Mouse (Mus musculus) lung, embryonic 14.5 days (tissue): ENCODE data around the gene Zfand2a. TPM values are rescaled to one million over a fixed set of nuclear protein-coding genes. Genes with fewer than 3 reads are reported as not detected.

Source experiments
- ATAC-seq: fragments of 200-750 bp; cut with Nextera tagmentation; 2 replicates; pipeline ENCODE4 v1.8.0; 2017; ENCODE audit warnings: mild to moderate bottlenecking, moderate TSS enrichment, moderate library complexity; ENCODE audit not compliant: insufficient read depth
- DNase-seq: peaks from one replicate; pipeline ENCODE4 v3.0.0-alpha.2; 2015
- H3K27ac ChIP-seq: fragments of 300-500 bp; sonication (generic); 2 replicates; pipeline ENCODE4 v1.5.1; 2014; ENCODE audit warnings: low read depth, mild to moderate bottlenecking, moderate library complexity
- H3K27me3 ChIP-seq: fragments of 300-500 bp; sonication (generic); 2 replicates; pipeline ENCODE4 v1.6.1; 2014; ENCODE audit warnings: low read length, control low read depth; ENCODE audit not compliant: insufficient read depth
- H3K36me3 ChIP-seq: fragments of 300-500 bp; sonication (generic); 2 replicates; pipeline ENCODE4 v1.6.1; 2014; ENCODE audit warnings: control low read depth; ENCODE audit not compliant: insufficient read depth
- H3K4me1 ChIP-seq: fragments of 300-500 bp; sonication (generic); 2 replicates; pipeline ENCODE4 v1.6.1; 2014; ENCODE audit warnings: antibody characterized with exemption, control low read depth; ENCODE audit not compliant: insufficient read depth
- H3K4me2 ChIP-seq: fragments of 300-500 bp; sonication (generic); 2 replicates; pipeline ENCODE4 v1.6.1; 2014; ENCODE audit warnings: mild to moderate bottlenecking
- H3K4me3 ChIP-seq: fragments of 300-500 bp; sonication (generic); 2 replicates; pipeline ENCODE4 v1.5.1; 2014; ENCODE audit warnings: low read depth, low read length
- H3K9ac ChIP-seq: fragments of 300-500 bp; sonication (generic); 2 replicates; pipeline ENCODE4 v1.6.1; 2014
- H3K9me3 ChIP-seq: fragments of 300-500 bp; sonication (generic); 2 replicates; pipeline ENCODE4 v1.6.1; 2016; ENCODE audit warnings: low read depth, low read length, control low read depth
- CTCF ChIP-seq: IDR thresholded peaks from 2 replicates; pipeline ENCODE4 v1.5.1; 2016; ENCODE audit warnings: antibody characterized with exemption, low read depth
- WGBS: fragments of 180-500 bp; shearing (Covaris S2); extraction: QIAGEN DNeasy Blood & Tissue Kit; methylation state at CpG from one replicate; pipeline ENCODE4 v1.1.7; 2014; 5-methylcytosine and 5-hydroxymethylcytosine counted together
- polyA plus RNA-seq: library from polyadenylated mRNA; unstranded; fragments of >200 nt; fragmentation: Nextera tagmentation; extraction: Ambion mirVana; gene quantifications from 2 replicates; pipeline ENCODE4 v1.2.1, GENCODE M21; 2014

Gene Zfand2a
- polyA plus RNA-seq: 5.3 and 6.0 TPM in 2 replicates

- no peaks in the 10 kb centered on the region; the same call in 1 of the 2 replicates for H3K9me3 ChIP-seq
- H3K9ac ChIP-seq: peak within 1 kb of the TSS; percentile 84
- H3K27ac ChIP-seq: peak within 1 kb of the TSS; percentile 51
- H3K27me3 ChIP-seq: no peaks in the 10 kb centered on the region
- H3K4me2 ChIP-seq: peak within 1 kb of the TSS; percentile 73
- DNase-seq: peak; percentile 100
- under 1% methylated on average over 42 of the region's 42 CpGs for WGBS
- ATAC-seq: peak; percentile 97
- peaks cover 31% of the 10 kb centered on the region for H3K36me3 ChIP-seq
- TF ChIP-seq CTCF: no peak
- H3K4me3 ChIP-seq: peak within 1 kb of the TSS; percentile 90
- H3K4me1 ChIP-seq: peaks cover 4% of the 10 kb centered on the region; the same call in 1 of the 2 replicates
Observed at GRCm38 (mm10) chr5:139484185-139484814, at the start of gene Zfand2a. Gene Zfand2a (minus strand): TSS chr5:139484549.

- no peaks in the 10 kb centered on the region for H3K4me1 ChIP-seq
- WGBS: 54% methylated on average over 7 of the region's 7 CpGs
- no peaks in the 10 kb centered on the region for H3K9me3 ChIP-seq
- no peak for TF ChIP-seq CTCF
- H3K27me3 ChIP-seq: peaks cover 24% of the 10 kb centered on the region; the same call in 1 of the 2 replicates
- no peak overlapping the region for H3K27ac ChIP-seq
- DNase-seq: peak; percentile 68
- H3K4me3 ChIP-seq: no peak overlapping the region
- no peak overlapping the region for H3K4me2 ChIP-seq
- H3K9ac ChIP-seq: no peak overlapping the region
- no peaks in the 10 kb centered on the region for H3K36me3 ChIP-seq
- no peak for ATAC-seq
Observed at GRCm38 (mm10) chr5:139528851-139529250, 44.5 kb upstream of the Zfand2a start.

GRCm38 (mm10) chr5:139521987-139522386 lies 37.6 kb upstream of the Zfand2a start:
- ATAC-seq (no peak), DNase-seq (no peak)
- H3K27ac ChIP-seq: no peak overlapping the region
- no peaks in the 10 kb centered on the region; the same call in 1 of the 2 replicates for H3K4me1 ChIP-seq
- no peak overlapping the region for H3K9ac ChIP-seq
- 52% methylated on average over 10 of the region's 10 CpGs for WGBS
- TF ChIP-seq CTCF: no peak
- H3K4me2 ChIP-seq: no peak overlapping the region
- no peaks in the 10 kb centered on the region for H3K27me3 ChIP-seq
- H3K9me3 ChIP-seq: no peaks in the 10 kb centered on the region
- no peak overlapping the region for H3K4me3 ChIP-seq
- H3K36me3 ChIP-seq: no peaks in the 10 kb centered on the region

- Histone ChIP-seq H3K4me3 (no peak overlapping the region), H3K9ac (no peak overlapping the region), H3K4me1 (no peaks in the 10 kb centered on the region; the same call in 1 of the 2 replicates), H3K27ac (peak overlapping the region; percentile 15; the same call in 1 of the 2 replicates), H3K9me3 (no peaks in the 10 kb centered on the region), H3K27me3 (no peaks in the 10 kb centered on the region), H3K4me2 (no peak overlapping the region), H3K36me3 (no peaks in the 10 kb centered on the region)
- DNase-seq (peak; percentile 64), ATAC-seq (peak; percentile 21; the same call in 1 of the 2 replicates)
- TF ChIP-seq CTCF: no peak
- WGBS: 27% methylated on average over 14 of the region's 14 CpGs
Observed at GRCm38 (mm10) chr5:139520069-139520834, 35.9 kb upstream of the Zfand2a start.

- no peak for TF ChIP-seq CTCF
- H3K36me3 ChIP-seq: no peaks in the 10 kb centered on the region
- no peaks in the 10 kb centered on the region for H3K27me3 ChIP-seq
- no peak overlapping the region for H3K9ac ChIP-seq
- ATAC-seq (0 out of 2 replicates have a peak, but pooled peaks have one; percentile 38), DNase-seq (peak; percentile 65)
- no peaks in the 10 kb centered on the region for H3K4me1 ChIP-seq
- no peak overlapping the region for H3K4me3 ChIP-seq
- H3K9me3 ChIP-seq: no peaks in the 10 kb centered on the region
- 24% methylated on average over 11 of the region's 11 CpGs for WGBS
- peak overlapping the region; percentile 10; the same call in 1 of the 2 replicates for H3K4me2 ChIP-seq
- no peak overlapping the region for H3K27ac ChIP-seq
Observed at GRCm38 (mm10) chr5:139516281-139516680, 31.9 kb upstream of the Zfand2a start.

- no peak overlapping the region for H3K4me3 ChIP-seq
- WGBS: 91% methylated on average over 4 of the region's 4 CpGs
- ATAC-seq (no peak), DNase-seq (no peak)
- no peaks in the 10 kb centered on the region for H3K36me3 ChIP-seq
- TF ChIP-seq CTCF: no peak
- no peak overlapping the region for H3K27ac ChIP-seq
- H3K27me3 ChIP-seq: peaks cover 6% of the 10 kb centered on the region; the same call in 1 of the 2 replicates
- H3K9ac ChIP-seq: no peak overlapping the region
- no peaks in the 10 kb centered on the region for H3K9me3 ChIP-seq
- H3K4me1 ChIP-seq: no peaks in the 10 kb centered on the region
- no peak overlapping the region for H3K4me2 ChIP-seq
Observed at GRCm38 (mm10) chr5:139512201-139512600, 27.9 kb upstream of the Zfand2a start.
